Mouse (Mus musculus) heart, embryonic 16.5 days (tissue): ENCODE data around the gene Gngt2. TPM values are rescaled to one million over a fixed set of nuclear protein-coding genes. Genes with fewer than 3 reads are reported as not detected.

Source experiments
- ATAC-seq: fragments of 200-750 bp; cut with Nextera tagmentation; replicated peaks from 2 replicates; pipeline ENCODE4 v1.8.0; 2017; ENCODE audit warnings: moderate number of reproducible peaks; ENCODE audit not compliant: insufficient read depth, low FRiP score; ENCODE audit errors: extremely low read depth
- H3K27ac ChIP-seq: fragments of 300-500 bp; sonication (generic); 2 replicates; pipeline ENCODE4 v1.5.1; 2014; ENCODE audit warnings: mild to moderate bottlenecking, low read length, control low read depth, moderate library complexity
- H3K27me3 ChIP-seq: fragments of 300-500 bp; sonication (generic); 2 replicates; pipeline ENCODE4 v1.6.1; 2014; ENCODE audit warnings: low read length, mixed read lengths; ENCODE audit not compliant: control insufficient read depth, insufficient read depth
- H3K36me3 ChIP-seq: fragments of 300-500 bp; sonication (generic); 2 replicates; pipeline ENCODE4 v1.6.1; 2014; ENCODE audit not compliant: control insufficient read depth, insufficient read depth
- H3K4me1 ChIP-seq: fragments of 300-500 bp; sonication (generic); 2 replicates; pipeline ENCODE4 v1.6.1; 2014; ENCODE audit warnings: low read length, mixed read lengths; ENCODE audit not compliant: control insufficient read depth, insufficient read depth
- H3K4me2 ChIP-seq: fragments of 300-500 bp; sonication (generic); 2 replicates; pipeline ENCODE4 v1.6.1; 2014; ENCODE audit warnings: low read depth, mild to moderate bottlenecking, control low read depth, low read length
- H3K4me3 ChIP-seq: fragments of 300-500 bp; sonication (generic); 2 replicates; pipeline ENCODE4 v1.5.1; 2014; ENCODE audit warnings: mild to moderate bottlenecking, control low read depth, low read length
- H3K9ac ChIP-seq: fragments of 300-500 bp; sonication (generic); 2 replicates; pipeline ENCODE4 v1.6.1; 2014; ENCODE audit warnings: low read length, control low read depth
- H3K9me3 ChIP-seq: fragments of 300-500 bp; sonication (generic); replicated peaks from 2 replicates; pipeline ENCODE4 v1.6.1; 2016; ENCODE audit warnings: low read length; ENCODE audit not compliant: control insufficient read depth
- WGBS: fragments of 180-500 bp; shearing (Covaris S2); extraction: QIAGEN DNeasy Blood & Tissue Kit; methylation state at CpG from one replicate; pipeline ENCODE4 v1.1.7; 2014; 5-methylcytosine and 5-hydroxymethylcytosine counted together
- polyA plus RNA-seq: library from polyadenylated mRNA; unstranded; fragments of >200 nt; fragmentation: Nextera tagmentation; extraction: Ambion mirVana; gene quantifications from 2 replicates; pipeline ENCODE4 v1.2.1, GENCODE M21; 2015

Gngt2 gene
- 30.3 and 34.7 TPM in 2 replicates for polyA plus RNA-seq

GRCm38 (mm10) chr11:95837059-95837458 is at the start of gene Gngt2:
TSS of gene Gngt2 (plus strand) at chr11:95837216.
- Histone ChIP-seq H3K27me3 (peaks cover 16% of the 10 kb centered on the region), H3K4me2 (peak within 1 kb of the TSS; percentile 52), H3K9me3 (no peaks in the 10 kb centered on the region), H3K27ac (peak within 1 kb of the TSS; percentile 73), H3K36me3 (no peaks in the 10 kb centered on the region), H3K9ac (no peak within 1 kb of the TSS), H3K4me1 (peaks cover 47% of the 10 kb centered on the region), H3K4me3 (no peak within 1 kb of the TSS)
- ATAC-seq: 0 out of 2 replicates have a peak, but pooled peaks have one; percentile 16
- 19% methylated on average over 10 of the region's 10 CpGs for WGBS

- ATAC-seq: no peak
- Histone ChIP-seq H3K4me2 (no peak overlapping the region), H3K9me3 (peaks cover 6% of the 10 kb centered on the region; the same call in 1 of the 2 replicates), H3K27me3 (no peaks in the 10 kb centered on the region), H3K4me3 (no peak overlapping the region), H3K36me3 (no peaks in the 10 kb centered on the region), H3K9ac (no peak overlapping the region), H3K4me1 (peaks cover 8% of the 10 kb centered on the region; the same call in 1 of the 2 replicates), H3K27ac (no peak overlapping the region)
- WGBS: 75% methylated on average over 8 of the region's 8 CpGs
Observed at GRCm38 (mm10) chr11:95789451-95789891, 47.5 kb upstream of the Gngt2 start.

DNA sequence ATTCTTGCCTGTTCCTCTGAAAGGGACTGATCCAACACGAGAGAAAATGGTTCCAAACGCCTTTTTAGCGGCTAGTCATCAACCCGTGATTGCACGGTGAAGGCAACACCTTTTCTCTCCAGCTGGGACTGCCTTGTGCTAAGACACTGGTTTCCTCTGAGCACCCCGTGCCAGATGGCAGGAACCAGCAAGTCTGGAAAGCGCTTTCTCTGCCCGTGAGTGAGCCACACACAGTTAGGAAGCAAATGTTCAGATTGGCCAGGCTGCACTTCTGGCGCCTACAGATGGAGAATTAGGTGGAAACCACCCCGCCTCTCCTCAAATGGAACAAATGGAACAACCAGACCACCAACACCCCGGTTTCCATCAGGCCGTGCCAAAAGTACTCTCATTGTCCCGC is 45.2 kb upstream of the Gngt2 start:
- Histone ChIP-seq H3K4me1 (peaks cover 20% of the 10 kb centered on the region), H3K27me3 (peaks cover under 1% of the 10 kb centered on the region), H3K27ac (no peak overlapping the region), H3K36me3 (no peaks in the 10 kb centered on the region), H3K4me2 (no peak overlapping the region), H3K9ac (no peak overlapping the region), H3K9me3 (no peaks in the 10 kb centered on the region), H3K4me3 (no peak overlapping the region)
- no peak for ATAC-seq
- 80% methylated on average over 13 of the region's 13 CpGs for WGBS

DNA sequence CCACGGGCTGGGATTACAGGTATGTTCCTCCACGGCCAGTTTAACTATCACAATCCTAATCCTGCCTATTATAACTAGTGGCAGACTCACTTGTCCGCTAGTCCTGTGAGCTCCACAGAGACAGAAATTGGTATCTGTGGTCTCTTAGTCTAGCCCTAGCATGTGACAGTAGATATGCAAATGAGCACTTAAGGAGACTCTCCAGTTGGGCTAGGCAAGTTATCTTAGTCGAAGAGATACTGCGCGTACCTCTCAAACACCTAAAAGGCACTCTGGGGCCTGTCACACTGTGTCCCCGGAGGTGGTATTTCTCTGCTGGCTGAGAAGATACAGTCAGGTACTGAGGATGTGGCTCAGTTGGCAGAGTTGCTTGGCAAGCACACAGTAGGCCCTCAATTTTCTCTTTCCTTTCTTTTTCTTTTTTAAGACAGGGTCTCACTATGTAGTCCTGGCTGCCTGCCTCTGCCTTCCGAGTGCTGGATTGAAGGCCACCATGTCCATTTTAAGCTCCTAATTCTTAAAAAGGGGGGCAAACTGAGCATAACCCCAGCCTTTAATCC is 44.0 kb upstream of the Gngt2 start:
- Histone ChIP-seq H3K4me3 (no peak overlapping the region), H3K36me3 (no peaks in the 10 kb centered on the region), H3K27me3 (peaks cover 8% of the 10 kb centered on the region), H3K9me3 (no peaks in the 10 kb centered on the region), H3K9ac (no peak overlapping the region), H3K27ac (no peak overlapping the region), H3K4me1 (peaks cover 22% of the 10 kb centered on the region), H3K4me2 (no peak overlapping the region)
- WGBS: 66% methylated on average over 8 of the region's 8 CpGs
- no peak for ATAC-seq

- Histone ChIP-seq H3K27ac (no peak overlapping the region), H3K4me2 (no peak overlapping the region), H3K36me3 (no peaks in the 10 kb centered on the region), H3K9ac (no peak overlapping the region), H3K27me3 (peaks cover 8% of the 10 kb centered on the region), H3K4me1 (peaks cover 22% of the 10 kb centered on the region), H3K9me3 (no peaks in the 10 kb centered on the region), H3K4me3 (no peak overlapping the region)
- WGBS: 45% methylated on average over 5 of the region's 5 CpGs
- no peak for ATAC-seq
Observed at GRCm38 (mm10) chr11:95794201-95794600, 42.8 kb upstream of the Gngt2 start.

DNA sequence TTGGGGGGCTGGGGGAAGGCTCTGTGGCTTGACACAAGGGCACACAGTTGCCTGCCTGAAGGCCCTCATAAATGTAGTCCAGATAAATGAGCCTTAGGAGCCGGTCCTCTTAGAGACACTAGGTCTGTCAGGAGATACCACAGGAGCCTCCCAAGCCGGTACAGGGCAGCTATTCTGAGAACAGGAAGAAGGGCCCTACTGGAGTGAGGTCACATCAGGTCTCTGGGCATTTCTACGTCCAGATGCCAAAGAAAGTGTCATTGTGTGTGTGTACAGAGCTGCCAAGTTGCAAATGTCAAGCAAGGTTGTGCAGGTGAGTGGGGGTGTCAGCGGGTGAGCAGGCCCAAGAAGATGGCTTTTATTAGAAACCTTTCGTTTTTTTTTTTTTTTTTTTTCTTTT is 41.4 kb upstream of the Gngt2 start:
- Histone ChIP-seq H3K27me3 (peaks cover 8% of the 10 kb centered on the region), H3K36me3 (no peaks in the 10 kb centered on the region), H3K27ac (no peak overlapping the region), H3K9ac (no peak overlapping the region), H3K4me3 (no peak overlapping the region), H3K4me1 (peaks cover 22% of the 10 kb centered on the region), H3K4me2 (no peak overlapping the region), H3K9me3 (no peaks in the 10 kb centered on the region)
- ATAC-seq: no peak
- WGBS: 40% methylated on average over 5 of the region's 5 CpGs

- Histone ChIP-seq H3K27me3 (no peaks in the 10 kb centered on the region), H3K27ac (no peak overlapping the region), H3K4me2 (no peak overlapping the region), H3K4me3 (no peak overlapping the region), H3K36me3 (no peaks in the 10 kb centered on the region), H3K9ac (no peak overlapping the region), H3K4me1 (peaks cover 5% of the 10 kb centered on the region), H3K9me3 (peaks cover 11% of the 10 kb centered on the region)
- 65% methylated on average over 5 of the region's 5 CpGs for WGBS
- ATAC-seq: no peak
Observed at GRCm38 (mm10) chr11:95805010-95805409, 32.0 kb upstream of the Gngt2 start.

DNA sequence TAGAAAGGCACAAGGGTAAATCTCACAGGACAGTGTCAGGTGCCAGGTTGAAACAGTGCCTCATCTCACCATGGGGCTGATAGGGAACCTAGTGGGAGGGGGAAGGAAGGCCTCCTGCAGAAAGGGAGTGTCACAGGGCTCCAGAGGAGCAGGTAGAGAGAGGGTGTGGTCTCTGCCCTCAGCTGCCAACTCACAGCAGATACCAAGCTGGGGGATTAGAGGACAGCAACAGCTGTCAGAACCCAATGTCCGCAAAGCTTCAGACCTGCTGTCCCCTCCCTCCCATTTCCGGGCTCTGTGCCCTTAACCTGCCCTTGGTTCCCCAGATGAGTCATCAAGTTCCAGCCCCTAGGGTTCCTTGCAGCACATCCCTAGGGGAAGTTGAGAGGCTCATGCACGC is 31.5 kb upstream of the Gngt2 start:
- no peaks in the 10 kb centered on the region for H3K27me3 ChIP-seq
- H3K4me3 ChIP-seq: no peak overlapping the region
- no peak overlapping the region for H3K4me2 ChIP-seq
- no peak overlapping the region for H3K9ac ChIP-seq
- H3K27ac ChIP-seq: peak overlapping the region; percentile 9; the same call in 1 of the 2 replicates
- no peaks in the 10 kb centered on the region for H3K36me3 ChIP-seq
- H3K4me1 ChIP-seq: peaks cover 5% of the 10 kb centered on the region
- ATAC-seq: peak; percentile 32; the same call in 1 of the 2 replicates
- H3K9me3 ChIP-seq: peaks cover 11% of the 10 kb centered on the region
- WGBS: 14% methylated on average over 3 of the region's 3 CpGs

- Histone ChIP-seq H3K27ac (no peak overlapping the region), H3K4me2 (no peak overlapping the region)
- WGBS: 94% methylated on average over 5 of the region's 5 CpGs
Observed at GRCm38 (mm10) chr11:95807884-95808283, 29.1 kb upstream of the Gngt2 start.

More at GRCm38 (mm10) chr11:95807884-95808283, 29.1 kb upstream of the Gngt2 start:
- H3K4me3 ChIP-seq: no peak overlapping the region
- H3K4me1 ChIP-seq: peaks cover 5% of the 10 kb centered on the region
- peaks cover 11% of the 10 kb centered on the region for H3K9me3 ChIP-seq
- no peaks in the 10 kb centered on the region for H3K27me3 ChIP-seq
- ATAC-seq: no peak
- no peaks in the 10 kb centered on the region for H3K36me3 ChIP-seq
- no peak overlapping the region for H3K9ac ChIP-seq
